Mouse (Mus musculus) lung, postnatal 4 days (tissue): ENCODE results near the gene Ltbp3.

ENCODE experiments used
- DNase-seq, 2 experiments: peaks; one replicate each; pipeline ENCODE4 v3.0.0; 2021

The Ltbp3 gene

GRCm38 (mm10) chr19:5756321-5756985 lies 15.7 kb downstream of the Ltbp3 start:
- no peak for DNase-seq

GRCm38 (mm10) chr19:5756991-5757636 lies 16.4 kb downstream of the Ltbp3 start:
- peak; percentile 27 to 53 for DNase-seq

- no peak for DNase-seq
Measured at GRCm38 (mm10) chr19:5758878-5759403, 18.2 kb downstream of the Ltbp3 start.

GRCm38 (mm10) chr19:5763163-5763562 lies 22.5 kb downstream of the Ltbp3 start:
- DNase-seq: no peak

GRCm38 (mm10) chr19:5767271-5767670 lies 26.6 kb downstream of the Ltbp3 start:
- DNase-seq: no peak

GRCm38 (mm10) chr19:5770311-5770710 lies 29.6 kb downstream of the Ltbp3 start:
- no peak for DNase-seq

- peak; percentile 98 to 99 for DNase-seq
Measured at GRCm38 (mm10) chr19:5770925-5771860, 30.5 kb downstream of the Ltbp3 start, which contains the start of gene Scyl1. Gene Scyl1, minus strand, starts transcription at chr19:5771419.

- no peak for DNase-seq
Measured at GRCm38 (mm10) chr19:5777387-5778032, 36.8 kb downstream of the Ltbp3 start.

GRCm38 (mm10) chr19:5778312-5778711 lies 37.6 kb downstream of the Ltbp3 start:
- DNase-seq: no peak

GRCm38 (mm10) chr19:5780203-5780602 lies 39.5 kb downstream of the Ltbp3 start:
- peak in 1 of 2 experiments; percentile 62 for DNase-seq

- peak; percentile 68 to 85 for DNase-seq
Measured at GRCm38 (mm10) chr19:5781532-5781931, 40.8 kb downstream of the Ltbp3 start.

GRCm38 (mm10) chr19:5782121-5782520 lies 41.4 kb downstream of the Ltbp3 start:
- DNase-seq: no peak

GRCm38 (mm10) chr19:5784958-5785577 lies 44.4 kb downstream of the Ltbp3 start:
- no peak for DNase-seq

- DNase-seq: peak; percentile 89 to 94
Measured at GRCm38 (mm10) chr19:5786441-5787114, 45.9 kb downstream of the Ltbp3 start.

- DNase-seq: peak; percentile 84 to 93
Measured at GRCm38 (mm10) chr19:5787128-5787635, 46.5 kb downstream of the Ltbp3 start.

GRCm38 (mm10) chr19:5787920-5788319 lies 47.2 kb downstream of the Ltbp3 start:
- no peak for DNase-seq

GRCm38 (mm10) chr19:5788620-5789019 lies 47.9 kb downstream of the Ltbp3 start:
- DNase-seq: no peak

GRCm38 (mm10) chr19:5789066-5789465 lies 48.4 kb downstream of the Ltbp3 start:
- no peak for DNase-seq

GRCm38 (mm10) chr19:5791329-5791728 lies 50.6 kb downstream of the Ltbp3 start:
- no peak for DNase-seq

GRCm38 (mm10) chr19:5793116-5793515 lies 52.4 kb downstream of the Ltbp3 start:
- DNase-seq: peak; percentile 51 to 78
